Mouse (Mus musculus) hindbrain, embryonic 16.5 days (tissue): Measurements from ENCODE around the gene Stx5a. TPM values are rescaled to one million over a fixed set of nuclear protein-coding genes. Genes with fewer than 3 reads are reported as not detected.
A peak's percentile ranks its signal among the peaks of the same experiment; 100 is the strongest.
"Not testable (repeated sequence)": the region's sequence is repeated elsewhere in the genome, so short reads cannot be mapped to it uniquely, and the experiment has no call there.

Experiments used
- ATAC-seq: fragments of 200-750 bp; cut with Nextera tagmentation; 2 replicates; pipeline ENCODE4 v1.8.0; 2017; ENCODE audit warnings: moderate TSS enrichment, moderate library complexity
- H3K27ac ChIP-seq: fragments of 300-500 bp; sonication (generic); 2 replicates; pipeline ENCODE4 v1.5.1; 2014; ENCODE audit warnings: low read depth, mild to moderate bottlenecking, control low read depth, low read length, moderate library complexity
- H3K27me3 ChIP-seq: fragments of 300-500 bp; sonication (generic); replicated peaks from 2 replicates; pipeline ENCODE4 v1.6.1; 2014; ENCODE audit warnings: low read length; ENCODE audit not compliant: control insufficient read depth, insufficient read depth
- H3K36me3 ChIP-seq: fragments of 300-500 bp; sonication (generic); 2 replicates; pipeline ENCODE4 v1.6.1; 2014; ENCODE audit warnings: mild to moderate bottlenecking, low read length, moderate library complexity, mixed read lengths; ENCODE audit not compliant: control insufficient read depth, insufficient read depth
- H3K4me1 ChIP-seq: fragments of 300-500 bp; sonication (generic); 2 replicates; pipeline ENCODE4 v1.6.1; 2014; ENCODE audit warnings: low read depth, low read length; ENCODE audit not compliant: control insufficient read depth, insufficient read depth
- H3K4me2 ChIP-seq: fragments of 300-500 bp; sonication (generic); 2 replicates; pipeline ENCODE4 v1.6.1; 2014; ENCODE audit warnings: mild to moderate bottlenecking, low read length, control low read depth, moderate library complexity
- H3K4me3 ChIP-seq: fragments of 300-500 bp; sonication (generic); 2 replicates; pipeline ENCODE4 v1.5.1; 2014; ENCODE audit warnings: mild to moderate bottlenecking, low read length, control low read depth, moderate library complexity
- H3K9ac ChIP-seq: fragments of 300-500 bp; sonication (generic); 2 replicates; pipeline ENCODE4 v1.6.1; 2014; ENCODE audit warnings: low read depth, mild to moderate bottlenecking, control low read depth, low read length, moderate library complexity
- H3K9me3 ChIP-seq: fragments of 300-500 bp; sonication (generic); 2 replicates; pipeline ENCODE4 v1.6.1; 2014; ENCODE audit warnings: mild to moderate bottlenecking, low read length, moderate library complexity; ENCODE audit not compliant: control insufficient read depth
- WGBS: fragments of 180-500 bp; shearing (Covaris S2); extraction: QIAGEN DNeasy Blood & Tissue Kit; methylation state at CpG from one replicate; pipeline ENCODE4 v1.1.7; 2014; 5-methylcytosine and 5-hydroxymethylcytosine counted together
- polyA plus RNA-seq: library from polyadenylated mRNA; unstranded; fragments of >200 nt; fragmentation: Nextera tagmentation; extraction: Ambion mirVana; gene quantifications from 2 replicates; pipeline ENCODE4 v1.2.1, GENCODE M21; 2015

The Stx5a gene
- polyA plus RNA-seq, 1 experiment from 2014 or later: 109 TPM

DNA sequence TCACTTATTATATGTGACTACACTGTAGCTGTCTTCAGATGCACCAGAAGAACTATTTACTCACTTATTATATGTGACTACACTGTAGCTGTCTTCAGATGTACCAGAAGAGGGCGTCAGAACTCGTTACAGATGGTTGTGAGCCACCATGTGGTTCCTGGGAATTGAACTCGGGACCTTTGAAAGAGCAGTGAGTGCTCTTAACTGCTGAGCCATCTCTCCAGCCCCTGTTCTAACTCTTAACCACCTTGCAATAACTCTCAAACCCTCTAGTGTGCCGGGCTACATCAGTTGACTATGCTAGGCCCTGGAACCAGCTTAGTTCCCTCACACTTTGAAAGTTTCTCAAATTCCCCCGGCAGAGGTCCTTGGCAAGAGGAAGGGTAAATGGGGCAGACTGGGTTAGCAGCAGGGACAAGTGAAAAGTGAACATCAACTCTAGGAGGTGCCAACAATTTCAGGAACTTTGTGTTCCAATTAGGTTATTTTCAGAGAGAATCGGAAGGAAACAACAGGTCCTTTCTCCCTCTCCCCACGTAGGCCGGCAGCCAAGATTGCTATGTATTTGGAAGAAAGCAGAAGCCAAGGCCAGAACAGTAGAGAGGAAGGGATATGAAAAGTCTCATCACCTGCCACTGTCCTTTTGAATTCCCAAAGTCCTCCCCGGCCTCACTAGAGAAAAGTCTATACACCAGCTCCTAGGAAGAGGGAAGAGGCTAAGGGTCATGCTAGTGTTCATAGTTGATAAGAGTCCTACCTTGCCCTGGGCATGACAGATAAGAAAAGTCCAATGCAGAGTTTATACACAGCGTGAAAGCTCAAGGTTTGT is 26.3 kb upstream of the Stx5a start:
- no peak for ATAC-seq
- WGBS: 73% methylated on average over 10 of the region's 10 CpGs
- no peak overlapping the region for H3K4me3 ChIP-seq

DNA sequence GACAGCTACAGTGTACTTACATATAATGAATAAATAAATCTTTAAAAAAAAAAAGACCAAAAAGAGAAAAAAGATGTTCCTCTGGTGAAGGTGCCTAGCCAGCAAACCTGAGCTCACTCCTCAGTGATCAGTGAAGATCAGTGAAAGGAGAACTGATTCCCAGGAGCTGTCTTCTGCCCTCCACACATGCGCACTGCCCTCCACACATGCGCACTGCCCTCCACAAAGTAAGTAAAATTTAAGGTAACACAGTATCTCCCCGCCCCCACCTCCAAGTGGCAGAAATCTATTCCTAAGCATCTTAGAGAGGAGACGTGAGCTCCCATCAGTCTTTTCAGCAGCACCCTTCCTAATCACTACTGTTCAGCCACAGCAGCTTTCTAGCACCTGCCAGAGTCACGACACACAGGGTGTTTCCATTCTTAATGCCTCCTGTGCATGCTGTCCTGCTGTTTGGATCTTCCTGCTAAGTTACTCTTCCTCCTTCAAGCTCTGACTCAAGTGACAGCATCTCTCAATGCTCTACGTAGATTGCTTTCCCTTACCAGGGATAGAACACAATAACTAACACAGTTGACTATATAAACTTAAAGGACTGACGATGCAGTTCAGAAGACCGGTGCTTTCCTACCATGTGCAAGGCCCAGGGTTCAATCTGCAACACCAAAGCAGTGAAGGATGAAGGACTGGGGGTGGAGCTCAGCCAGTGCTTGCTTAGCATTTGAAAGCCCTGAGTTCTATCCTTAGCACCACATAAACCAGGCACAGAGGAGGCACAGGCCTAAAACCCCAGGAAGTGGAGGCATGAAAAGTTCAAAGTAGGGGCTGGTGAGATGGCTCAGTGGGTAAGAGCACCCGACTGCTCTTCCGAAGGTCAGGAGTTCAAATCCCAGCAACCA is 25.1 kb upstream of the Stx5a start:
- Histone ChIP-seq H3K36me3 (peaks cover 5% of the 10 kb centered on the region; the same call in 1 of the 2 replicates), H3K9ac (no peak overlapping the region), H3K9me3 (no peaks in the 10 kb centered on the region), H3K4me2 (no peak overlapping the region), H3K27ac (no peak overlapping the region), H3K4me1 (peaks cover 18% of the 10 kb centered on the region), H3K4me3 (no peak overlapping the region), H3K27me3 (no peaks in the 10 kb centered on the region)
- WGBS: 62% methylated on average over 10 of the region's 10 CpGs
- no peak for ATAC-seq

More for the DNA sequence above, 26.3 kb upstream of the Stx5a start:
- H3K36me3 ChIP-seq: peaks cover 7% of the 10 kb centered on the region
- no peaks in the 10 kb centered on the region for H3K27me3 ChIP-seq
- H3K4me2 ChIP-seq: no peak overlapping the region
- H3K9me3 ChIP-seq: no peaks in the 10 kb centered on the region
- H3K9ac ChIP-seq: no peak overlapping the region
- peaks cover 23% of the 10 kb centered on the region for H3K4me1 ChIP-seq
- H3K27ac ChIP-seq: no peak overlapping the region

- no peak overlapping the region for H3K27ac ChIP-seq
- no peak for ATAC-seq
- peaks cover 3% of the 10 kb centered on the region; the same call in 1 of the 2 replicates for H3K36me3 ChIP-seq
- H3K9me3 ChIP-seq: no peaks in the 10 kb centered on the region
- H3K4me1 ChIP-seq: peaks cover 19% of the 10 kb centered on the region
- no peak overlapping the region for H3K4me2 ChIP-seq
- H3K27me3 ChIP-seq: no peaks in the 10 kb centered on the region
- WGBS: 71% methylated on average over 8 of the region's 10 CpGs
- H3K9ac ChIP-seq: no peak overlapping the region
- no peak overlapping the region for H3K4me3 ChIP-seq
Observed at GRCm38 (mm10) chr19:8716767-8717475, 24.3 kb upstream of the Stx5a start.

- WGBS: 66% methylated on average over 3 of the region's 3 CpGs
- Histone ChIP-seq H3K4me1 (peaks cover 20% of the 10 kb centered on the region), H3K9me3 (no peaks in the 10 kb centered on the region), H3K27ac (no peak overlapping the region), H3K4me2 (no peak overlapping the region), H3K36me3 (peaks cover 2% of the 10 kb centered on the region; the same call in 1 of the 2 replicates), H3K27me3 (no peaks in the 10 kb centered on the region), H3K9ac (no peak overlapping the region), H3K4me3 (no peak overlapping the region)
- no peak for ATAC-seq
Observed at GRCm38 (mm10) chr19:8718357-8718756, 22.9 kb upstream of the Stx5a start.

DNA sequence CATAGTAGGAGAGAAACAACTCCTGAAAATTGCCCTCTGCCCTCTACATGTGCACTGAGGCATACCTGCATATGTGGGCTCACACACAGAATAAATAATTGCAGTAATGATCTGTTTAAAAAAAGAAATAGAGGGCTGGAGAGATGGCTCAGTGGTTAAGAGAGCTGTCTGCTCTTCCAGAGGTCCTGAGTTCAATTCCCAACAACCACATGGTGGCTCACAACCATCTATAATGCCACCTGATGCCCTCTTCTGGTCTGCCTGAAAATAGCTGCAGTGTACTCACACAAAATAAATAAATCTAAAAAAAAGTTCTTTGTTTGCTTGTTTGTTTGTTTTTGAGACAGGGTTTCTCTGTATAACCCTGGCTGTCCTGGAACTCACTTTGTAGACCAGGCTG is 22.2 kb upstream of the Stx5a start:
- H3K27me3 ChIP-seq, ATAC-seq, H3K4me2 ChIP-seq, H3K4me3 ChIP-seq, H3K27ac ChIP-seq, H3K9ac ChIP-seq, H3K36me3 ChIP-seq, H3K9me3 ChIP-seq: not testable (repeated sequence)
- peaks cover 17% of the 10 kb centered on the region for H3K4me1 ChIP-seq

GRCm38 (mm10) chr19:8721378-8721777 is 19.8 kb upstream of the Stx5a start:
- Histone ChIP-seq H3K4me3 (peak overlapping the region; percentile 84), H3K4me2 (peak overlapping the region; percentile 58), H3K9ac (peak overlapping the region; percentile 43), H3K36me3 (peaks cover 18% of the 10 kb centered on the region), H3K27me3 (no peaks in the 10 kb centered on the region), H3K9me3 (no peaks in the 10 kb centered on the region), H3K27ac (no peak overlapping the region), H3K4me1 (peaks cover 31% of the 10 kb centered on the region)
- 85% methylated on average over 1 of the region's 1 CpGs for WGBS
- ATAC-seq: no peak

DNA sequence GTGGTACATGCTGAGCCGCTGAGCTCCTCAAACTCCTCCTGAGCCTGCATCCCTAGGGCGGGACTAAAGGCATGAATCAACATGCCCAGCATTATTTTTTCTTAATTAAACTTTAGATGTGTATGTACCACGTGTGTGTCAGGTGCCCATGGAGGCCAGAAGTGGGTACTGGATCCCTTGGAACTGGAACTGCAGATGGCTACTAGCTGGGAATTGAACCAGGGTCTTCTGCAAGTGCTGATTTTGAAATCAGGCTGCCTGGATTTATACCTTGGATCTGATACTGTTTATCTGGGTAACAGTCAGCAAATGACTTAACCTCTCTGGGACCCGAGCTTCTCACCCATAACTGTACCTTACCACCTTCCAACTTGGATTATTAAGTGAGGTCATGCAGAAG is 19.2 kb upstream of the Stx5a start:
- peaks cover 22% of the 10 kb centered on the region for H3K36me3 ChIP-seq
- peak overlapping the region; percentile 91 for H3K9ac ChIP-seq
- H3K4me2 ChIP-seq: peak overlapping the region; percentile 58
- H3K4me1 ChIP-seq: peaks cover 31% of the 10 kb centered on the region
- H3K9me3 ChIP-seq: no peaks in the 10 kb centered on the region
- 0 out of 2 replicates have a peak overlapping the region, but pooled peaks have one; percentile 39 for H3K27ac ChIP-seq
- ATAC-seq: no peak
- 60% methylated on average over 4 of the region's 4 CpGs for WGBS
- peak overlapping the region; percentile 84 for H3K4me3 ChIP-seq
- H3K27me3 ChIP-seq: no peaks in the 10 kb centered on the region

DNA sequence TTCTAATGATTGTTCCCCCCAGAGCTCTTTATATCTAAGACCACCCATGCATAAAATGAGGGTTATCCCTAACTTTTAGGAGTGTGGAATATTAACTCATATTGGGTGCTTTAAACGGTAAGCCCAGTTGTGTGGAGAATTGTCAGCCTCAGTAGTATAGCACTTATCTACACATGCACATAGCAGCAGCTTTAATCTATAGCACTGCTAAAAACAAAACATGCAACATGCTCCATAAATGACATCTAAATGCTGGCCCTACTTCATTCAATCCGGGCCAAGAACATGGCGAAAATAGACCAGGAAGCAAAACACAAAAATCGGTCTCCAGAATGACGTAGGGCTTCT is 18.7 kb upstream of the Stx5a start:
- Histone ChIP-seq H3K4me2 (peak overlapping the region; percentile 58), H3K4me1 (peaks cover 31% of the 10 kb centered on the region), H3K27me3 (no peaks in the 10 kb centered on the region), H3K36me3 (peaks cover 22% of the 10 kb centered on the region), H3K9me3 (no peaks in the 10 kb centered on the region), H3K4me3 (peak overlapping the region; percentile 84), H3K27ac (peak overlapping the region; percentile 95), H3K9ac (peak overlapping the region; percentile 91)
- 2% methylated on average over 5 of the region's 5 CpGs for WGBS
- ATAC-seq: peak; percentile 9
